Mouse (Mus musculus) myocyte (in vitro differentiated cells): ENCODE results near the gene Foxd4. TPM values are rescaled to one million over a fixed set of nuclear protein-coding genes. Genes with fewer than 3 reads are reported as not detected.
"Not testable (repeated sequence)": the region's sequence is repeated elsewhere in the genome, so short reads cannot be mapped to it uniquely, and the experiment has no call there.

Experiments
- H3K27me3 ChIP-seq: one replicate; pipeline ENCODE4 v1.6.1; 2011; ENCODE audit not compliant: control insufficient read depth, insufficient read depth, insufficient read length
- H3K36me3 ChIP-seq: one replicate; pipeline ENCODE4 v1.6.1; 2011; ENCODE audit not compliant: control insufficient read depth, insufficient read depth
- H3K4me2 ChIP-seq: one replicate; pipeline ENCODE4 v1.6.1; 2011; ENCODE audit warnings: low read depth, control low read depth
- H3K4me3 ChIP-seq: one replicate; pipeline ENCODE4 v1.5.1; 2011; ENCODE audit warnings: mild to moderate bottlenecking, control low read depth, moderate library complexity
- H3K79me2 ChIP-seq: one replicate; pipeline ENCODE4 v1.6.1; 2011; ENCODE audit not compliant: control insufficient read depth, insufficient read depth
- H3ac ChIP-seq: one replicate; pipeline ENCODE4 v1.6.1; 2011; ENCODE audit not compliant: control insufficient read depth, insufficient read length
- CEBPB ChIP-seq: IDR thresholded peaks from 2 replicates; pipeline ENCODE4 v1.6.1; 2011; ENCODE audit warnings: mild to moderate bottlenecking, moderate library complexity; ENCODE audit not compliant: poor library complexity, insufficient read depth, severe bottlenecking
- E2F4 ChIP-seq: IDR thresholded peaks from one replicate; pipeline ENCODE4 v1.6.1; 2011; ENCODE audit warnings: mild to moderate bottlenecking, control low read depth, moderate library complexity; ENCODE audit not compliant: insufficient read depth
- MAX ChIP-seq: IDR thresholded peaks from one replicate; pipeline ENCODE4 v1.6.1; 2011; ENCODE audit warnings: low read depth, mild to moderate bottlenecking, control low read depth
- MYOD1 ChIP-seq, 3 experiments: IDR thresholded peaks; one replicate each; pipeline ENCODE4 v1.6.1; 2011; ENCODE audit warnings: control low read depth in 2 of 3, low read depth in 2 of 3, mild to moderate bottlenecking in 2 of 3, moderate library complexity in 1 of 3; ENCODE audit not compliant: insufficient read length in 2 of 3, control insufficient read depth in 1 of 3
- MYOG ChIP-seq, 3 experiments: IDR thresholded peaks; one replicate each; pipeline ENCODE4 v1.6.1; 2011; ENCODE audit warnings: control low read depth in 2 of 3, low read depth in 2 of 3, mild to moderate bottlenecking in 2 of 3; ENCODE audit not compliant: insufficient read length in 2 of 3, control insufficient read depth in 1 of 3, insufficient read depth in 1 of 3
- POLR2A ChIP-seq: IDR thresholded peaks from one replicate; pipeline ENCODE4 v1.6.1; 2011; ENCODE audit warnings: low read depth, mild to moderate bottlenecking, control low read depth, moderate library complexity; ENCODE audit not compliant: insufficient read length
- POLR2AphosphoS2 ChIP-seq: IDR thresholded peaks from one replicate; pipeline ENCODE4 v1.6.1; 2011; ENCODE audit warnings: low read depth, control low read depth; ENCODE audit not compliant: insufficient read length
- REST ChIP-seq: IDR thresholded peaks from one replicate; pipeline ENCODE4 v1.6.1; 2011; ENCODE audit warnings: mild to moderate bottlenecking, control low read depth, moderate library complexity; ENCODE audit not compliant: insufficient read depth, insufficient read length
- SRF ChIP-seq: IDR thresholded peaks from one replicate; pipeline ENCODE4 v1.6.1; 2011; ENCODE audit warnings: low read depth; ENCODE audit not compliant: control insufficient read depth, insufficient read length
- TCF12 ChIP-seq: IDR thresholded peaks from one replicate; pipeline ENCODE4 v1.6.1; 2011; ENCODE audit warnings: mild to moderate bottlenecking, control low read depth; ENCODE audit not compliant: poor library complexity, insufficient read depth, severe bottlenecking
- TCF3 ChIP-seq: IDR thresholded peaks from one replicate; pipeline ENCODE4 v1.6.1; 2011; ENCODE audit warnings: low read depth, control low read depth; ENCODE audit not compliant: insufficient read length
- USF1 ChIP-seq: IDR thresholded peaks from one replicate; pipeline ENCODE4 v1.6.1; 2011; ENCODE audit warnings: low read depth, mild to moderate bottlenecking, control low read depth, moderate library complexity
- polyA plus RNA-seq: library from polyadenylated mRNA; unstranded; fragments of >200 nt; fragmentation: generic; extraction: Trizol; gene quantifications from one replicate; pipeline ENCODE4 v1.2.1, GENCODE M21; 2012; ENCODE audit warnings: missing spikeins

Foxd4 gene
- polyA plus RNA-seq, 1 experiment, result not detected

DNA sequence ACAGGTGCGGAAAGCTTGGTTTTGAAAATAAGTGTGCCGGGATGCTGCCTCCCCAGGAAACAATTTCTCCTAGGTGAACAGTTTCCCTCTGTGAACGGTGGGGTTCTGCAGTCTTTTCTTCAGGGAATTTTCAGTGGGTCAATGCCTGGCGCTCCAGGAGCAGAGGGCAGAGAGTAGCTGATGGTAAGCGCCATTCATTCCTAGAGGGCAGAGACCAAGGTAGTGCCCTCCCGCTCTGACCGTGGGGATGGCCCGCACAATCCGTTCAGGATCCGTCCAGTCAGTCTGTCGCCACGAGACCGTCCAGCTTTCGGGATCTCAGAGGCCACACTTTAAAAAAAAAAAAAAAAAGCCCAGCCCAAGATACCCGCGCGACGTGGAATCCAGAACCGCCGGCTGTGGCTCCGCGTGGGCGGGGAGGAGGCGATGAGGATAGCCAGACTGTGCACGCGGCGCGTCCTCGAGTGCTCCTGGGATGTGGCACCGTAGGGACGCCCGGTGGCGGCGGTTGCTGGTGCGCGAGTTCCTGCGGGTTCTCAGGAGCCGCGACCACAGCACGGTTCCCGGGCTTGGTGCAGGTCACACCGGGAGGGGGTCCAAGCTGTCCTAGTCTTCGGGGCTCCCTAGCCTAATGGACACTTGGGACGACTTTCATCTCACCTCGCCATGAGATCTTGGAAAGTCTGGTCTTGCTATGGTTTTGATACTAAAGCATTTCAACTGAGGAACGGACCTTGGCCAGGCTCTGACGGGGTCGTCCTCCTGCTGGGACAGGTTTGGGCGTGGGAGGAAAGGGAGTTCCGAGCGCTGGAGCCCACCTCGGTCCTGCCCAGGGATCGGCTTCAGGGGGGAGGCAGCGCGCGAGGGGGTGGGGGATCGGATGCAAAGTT, 3.7 kb downstream of the Foxd4 start:
- no peak for TF ChIP-seq MAX
- TF ChIP-seq SRF, result no peak
- TF ChIP-seq MYOG (IDR thresholded peaks at IDR 0.05; ENCODE audit: control insufficient read depth in 1 of 3, insufficient read depth in 1 of 3, insufficient read length in 2 of 3, low read depth in 2 of 3), result no peak
- TF ChIP-seq CEBPB, result no peak
- no peak for TF ChIP-seq POLR2AphosphoS2
- TF ChIP-seq E2F4, result no peak
- no peak for TF ChIP-seq POLR2A
- TF ChIP-seq USF1, result no peak
- TF ChIP-seq REST, result no peak
- no peak for TF ChIP-seq TCF3
- no peak for TF ChIP-seq TCF12
- no peak for TF ChIP-seq MYOD1 (IDR thresholded peaks at IDR 0.05; ENCODE audit: control insufficient read depth in 1 of 3, insufficient read length in 2 of 3, low read depth in 2 of 3)
- no peak overlapping the region for H3K4me3 ChIP-seq
- peaks cover 32% of the 10 kb centered on the region for H3K27me3 ChIP-seq
- H3K4me2 ChIP-seq, result no peak overlapping the region
- no peak overlapping the region for H3ac ChIP-seq
- H3K79me2 ChIP-seq, result no peaks in the 10 kb centered on the region
- H3K36me3 ChIP-seq, result no peaks in the 10 kb centered on the region

- Histone ChIP-seq H3K27me3 (peaks cover 32% of the 10 kb centered on the region), H3K79me2 (no peaks in the 10 kb centered on the region), H3ac (no peak overlapping the region), H3K4me2 (no peak overlapping the region), H3K4me3 (no peak overlapping the region), H3K36me3 (no peaks in the 10 kb centered on the region)
- TF ChIP-seq REST, result no peak
- no peak for TF ChIP-seq POLR2AphosphoS2
- no peak for TF ChIP-seq E2F4
- no peak for TF ChIP-seq MYOD1 (IDR thresholded peaks at IDR 0.05; ENCODE audit: control insufficient read depth in 1 of 3, insufficient read length in 2 of 3, low read depth in 2 of 3)
- no peak for TF ChIP-seq TCF3
- no peak for TF ChIP-seq TCF12
- TF ChIP-seq MAX, result no peak
- no peak for TF ChIP-seq USF1
- TF ChIP-seq MYOG (IDR thresholded peaks at IDR 0.05; ENCODE audit: control insufficient read depth in 1 of 3, insufficient read depth in 1 of 3, insufficient read length in 2 of 3, low read depth in 2 of 3), result no peak
- TF ChIP-seq CEBPB, result no peak
- no peak for TF ChIP-seq POLR2A
- TF ChIP-seq SRF, result no peak
Observed at GRCm38 (mm10) chr19:24896536-24896935, 4.5 kb downstream of the Foxd4 start.

DNA sequence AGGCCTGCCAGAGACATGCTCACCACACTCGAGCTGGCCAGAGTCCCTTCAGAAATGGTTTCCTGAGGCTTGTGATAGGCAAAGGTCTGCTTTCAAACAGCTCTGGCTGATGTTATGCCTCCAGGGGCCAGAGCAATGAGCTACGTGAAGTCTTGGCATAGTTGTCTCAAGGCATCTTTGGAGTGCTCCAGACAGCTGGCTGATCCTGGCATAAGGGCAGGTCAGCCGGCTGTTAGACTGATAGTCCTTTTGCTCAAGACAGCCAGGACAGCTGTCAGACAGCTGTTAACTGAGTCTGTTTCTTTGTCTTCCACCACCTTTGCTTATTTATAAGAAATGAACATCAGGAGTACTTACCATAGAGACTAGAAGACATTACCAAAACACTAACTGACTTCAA, 14.1 kb downstream of the Foxd4 start:
- H3K4me2 ChIP-seq, result no peak overlapping the region
- no peak overlapping the region for H3ac ChIP-seq
- no peaks in the 10 kb centered on the region for H3K36me3 ChIP-seq
- peaks cover 20% of the 10 kb centered on the region for H3K27me3 ChIP-seq
- TF ChIP-seq REST, result no peak
- no peak for TF ChIP-seq USF1
- no peak for TF ChIP-seq TCF3
- TF ChIP-seq MYOG (IDR thresholded peaks at IDR 0.05; ENCODE audit: control insufficient read depth in 1 of 3, insufficient read depth in 1 of 3, insufficient read length in 2 of 3, low read depth in 2 of 3), result peak in 2 of 3 experiments; percentile 48 to 50
- TF ChIP-seq MYOD1 (IDR thresholded peaks at IDR 0.05; ENCODE audit: control insufficient read depth in 1 of 3, insufficient read length in 2 of 3, low read depth in 2 of 3), result peak; percentile 34 to 55 (median 38)
- no peak for TF ChIP-seq E2F4
- TF ChIP-seq MAX, result no peak
- no peaks in the 10 kb centered on the region for H3K79me2 ChIP-seq
- no peak overlapping the region for H3K4me3 ChIP-seq

GRCm38 (mm10) chr19:24885504-24885903, 15.5 kb downstream of the Foxd4 start:
- no peak overlapping the region for H3ac ChIP-seq
- H3K4me2 ChIP-seq, result no peak overlapping the region
- no peaks in the 10 kb centered on the region for H3K36me3 ChIP-seq
- peaks cover 20% of the 10 kb centered on the region for H3K27me3 ChIP-seq
- no peaks in the 10 kb centered on the region for H3K79me2 ChIP-seq
- H3K4me3 ChIP-seq, result no peak overlapping the region
- TF ChIP-seq POLR2AphosphoS2, result no peak
- no peak for TF ChIP-seq MAX
- TF ChIP-seq TCF3, result no peak
- TF ChIP-seq TCF12, result no peak
- TF ChIP-seq E2F4, result no peak
- TF ChIP-seq CEBPB, result no peak

DNA sequence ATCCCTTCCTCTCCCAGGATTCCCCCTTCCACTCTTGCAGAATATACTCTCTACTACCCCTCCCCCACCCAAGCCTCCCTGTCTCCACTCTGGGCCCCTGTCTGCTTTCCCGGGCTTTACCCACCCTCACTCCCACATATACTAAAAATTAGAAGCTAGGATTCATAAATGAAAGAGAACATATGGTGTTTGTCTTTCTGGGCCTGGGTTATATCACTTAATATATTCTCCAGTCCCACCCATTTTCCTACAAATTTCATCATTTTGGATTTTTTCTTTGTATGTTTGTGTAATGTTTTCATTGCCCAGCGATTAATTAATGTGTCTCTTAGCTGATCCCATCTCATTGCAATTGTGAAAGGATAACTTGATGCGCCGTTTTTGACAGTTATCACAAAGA, 19.8 kb downstream of the Foxd4 start:
- Histone ChIP-seq H3K4me2 (no peak overlapping the region), H3K36me3 (no peaks in the 10 kb centered on the region), H3K27me3 (peaks cover 9% of the 10 kb centered on the region), H3K79me2 (no peaks in the 10 kb centered on the region), H3K4me3 (no peak overlapping the region), H3ac (no peak overlapping the region)
- TF ChIP-seq MAX (no peak), POLR2A (no peak), MYOG (IDR thresholded peaks at IDR 0.05; ENCODE audit: control insufficient read depth in 1 of 3, insufficient read depth in 1 of 3, insufficient read length in 2 of 3, low read depth in 2 of 3) (no peak), CEBPB (no peak), TCF12 (no peak), MYOD1 (IDR thresholded peaks at IDR 0.05; ENCODE audit: control insufficient read depth in 1 of 3, insufficient read length in 2 of 3, low read depth in 2 of 3) (no peak), REST (no peak)

DNA sequence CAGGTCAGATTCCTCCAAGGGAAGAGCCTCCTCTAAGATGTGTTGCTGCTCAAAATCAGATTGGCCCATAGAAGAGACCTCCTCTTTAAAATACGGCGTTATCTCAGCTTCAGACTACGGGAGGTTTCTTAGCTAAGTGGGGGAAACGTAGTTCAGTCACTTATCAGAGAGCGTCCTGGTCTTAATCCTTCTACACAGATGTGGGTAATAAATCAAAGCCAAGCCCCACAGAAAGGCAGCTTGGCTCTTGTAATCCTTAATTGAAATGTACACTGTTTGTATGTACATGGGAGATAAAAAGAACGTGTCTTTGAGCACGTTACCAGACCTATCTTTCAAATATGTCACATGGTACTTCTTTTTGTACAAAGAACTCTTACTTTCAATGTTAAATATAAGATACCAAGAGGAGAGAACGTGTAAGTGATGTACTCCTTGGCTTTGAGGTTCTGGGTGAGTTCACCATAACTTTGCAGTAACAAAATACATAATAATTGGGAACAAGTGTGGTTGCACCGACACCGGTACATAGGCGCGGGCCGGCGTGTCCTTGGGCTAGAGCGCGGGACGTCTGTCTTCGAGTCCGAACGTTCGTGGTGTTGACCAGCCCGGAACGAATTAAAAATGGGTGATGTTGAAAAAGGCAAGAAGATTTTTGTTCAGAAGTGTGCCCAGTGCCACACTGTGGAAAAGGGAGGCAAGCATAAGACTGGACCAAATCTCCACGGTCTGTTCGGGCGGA, 25.7 kb downstream of the Foxd4 start, which contains the start of gene Gm10053:
Gm10053 (plus strand) TSS at position 558 of the 742 bp plus-strand sequence.
- not testable (repeated sequence) for H3ac ChIP-seq, H3K79me2 ChIP-seq, H3K4me3 ChIP-seq, H3K4me2 ChIP-seq, H3K27me3 ChIP-seq, H3K36me3 ChIP-seq
